Mouse (Mus musculus): Measurements from ENCODE around the gene Ltbp2.

DNA sequence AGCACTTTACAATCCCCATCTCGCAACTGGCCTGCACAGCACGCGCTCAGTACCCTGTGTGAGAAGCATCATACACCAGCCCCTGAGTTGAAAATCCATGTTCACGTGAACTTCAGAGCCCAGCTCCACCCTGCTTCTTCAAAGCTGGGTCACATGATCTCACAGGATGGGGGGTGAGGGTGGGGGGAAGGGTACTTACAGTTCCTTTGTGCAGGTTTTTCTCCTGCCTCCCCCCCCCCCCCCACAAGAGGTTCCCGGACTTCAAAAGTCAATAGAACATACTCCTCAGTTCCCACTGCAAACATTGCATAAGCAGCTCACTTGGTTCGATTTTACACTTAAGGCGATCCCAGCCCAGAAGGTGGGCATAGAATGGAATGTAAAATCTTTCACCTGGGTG lies 106.7 kb downstream of the Ltbp2 start:
- TF ChIP-seq CTCF (IDR thresholded peaks at IDR 0.05; ENCODE audit: extremely low read depth, insufficient read length, insufficient replicate concordance, low read depth, low read length), result no peak
- no peak for TF ChIP-seq POLR2A (IDR thresholded peaks at IDR 0.05; ENCODE audit: low read depth, low read length)

Data from small intestine, adult 2 months (tissue).